Mouse (Mus musculus): ENCODE measurements around the gene Dcdc2a. TPM values are rescaled to one million over a fixed set of nuclear protein-coding genes. Genes with fewer than 3 reads are reported as not detected.

Gene Dcdc2a
- total RNA-seq, 2 experiments from 2014 or later: 0.07 to 0.18 TPM

DNA sequence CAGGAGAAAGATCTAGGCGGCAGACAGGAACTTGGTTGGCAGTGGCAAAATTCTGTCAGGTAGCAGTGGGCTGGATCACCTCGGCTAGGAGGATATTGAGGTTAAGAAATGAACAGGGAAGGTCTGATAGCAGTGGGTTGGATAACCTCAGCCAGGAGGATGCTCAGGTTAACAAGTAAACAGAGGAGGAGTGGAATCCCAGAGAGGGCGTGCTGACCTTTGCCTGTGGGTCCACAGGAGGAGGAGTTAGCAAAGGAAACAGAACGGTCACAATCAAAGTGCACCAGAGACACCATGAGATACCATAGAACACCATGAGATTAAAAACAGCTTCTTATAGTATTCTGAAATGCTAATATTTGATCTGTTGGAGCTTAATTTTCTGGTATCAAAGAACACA lies 38.6 kb downstream of the Dcdc2a start:
- DNase-seq (ENCODE audit: low spot score in 2 of 2): no peak

DNA sequence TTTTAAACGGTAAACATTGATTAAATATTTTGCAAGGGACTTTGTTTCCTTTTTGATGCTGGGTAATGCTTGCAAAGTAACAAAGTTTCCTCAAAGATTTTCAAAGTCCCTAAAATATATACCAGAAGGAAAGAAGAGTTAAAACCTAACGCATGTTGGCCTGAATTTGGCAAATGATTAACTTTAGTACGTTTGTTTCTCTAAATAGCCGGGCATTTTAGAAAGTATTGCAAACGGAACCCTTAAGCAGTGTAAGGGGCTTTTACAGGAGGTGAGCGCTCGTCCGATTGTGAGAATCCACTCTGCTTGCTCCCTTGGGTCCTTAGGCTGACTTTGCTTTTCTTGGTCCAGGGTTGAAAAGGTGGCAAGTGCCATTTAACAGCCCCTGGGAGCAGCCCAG lies 41.5 kb downstream of the Dcdc2a start:
- no peak for DNase-seq (ENCODE audit: low spot score in 2 of 2)

DNA sequence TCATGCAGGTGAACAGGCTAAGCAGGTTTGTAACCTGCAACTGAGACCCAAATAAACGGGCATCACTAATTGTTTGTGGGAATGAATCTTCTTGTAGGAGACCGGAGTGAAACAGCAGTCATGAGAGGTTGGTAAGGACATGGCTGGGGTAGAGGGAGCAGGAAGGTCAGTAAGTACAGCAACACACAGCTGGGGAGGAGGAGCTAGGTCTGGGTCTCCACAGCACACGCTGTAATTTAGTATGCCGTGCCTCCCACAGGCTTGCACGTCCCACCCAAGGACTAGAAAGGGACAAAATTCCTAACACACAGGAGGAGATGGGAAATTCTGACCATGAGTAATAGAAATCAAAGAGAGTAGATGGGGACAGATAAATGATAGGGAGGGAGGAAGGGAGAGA lies 42.8 kb downstream of the Dcdc2a start:
- DNase-seq (ENCODE audit: low spot score in 2 of 2): no peak

DNA sequence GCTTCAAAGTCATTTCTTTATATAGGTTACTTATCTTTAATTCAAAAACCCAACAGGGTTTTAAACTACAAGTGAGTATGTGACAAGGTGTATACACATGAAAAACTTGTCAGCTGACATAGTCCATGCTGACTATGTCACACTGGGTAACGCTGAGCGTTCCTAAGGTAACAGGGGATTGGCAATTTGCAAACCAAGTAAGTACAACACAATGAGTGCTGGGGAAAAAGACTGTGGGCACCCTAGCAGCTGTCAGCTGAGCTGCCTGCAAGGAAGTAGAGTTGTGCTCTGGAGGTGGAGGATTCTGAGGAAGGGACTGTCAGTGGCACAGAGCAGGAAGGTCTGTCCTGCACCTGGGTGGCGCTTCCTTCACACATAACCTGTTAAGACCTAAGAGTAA lies 43.7 kb downstream of the Dcdc2a start:
- no peak for DNase-seq (ENCODE audit: low spot score in 2 of 2)

DNA sequence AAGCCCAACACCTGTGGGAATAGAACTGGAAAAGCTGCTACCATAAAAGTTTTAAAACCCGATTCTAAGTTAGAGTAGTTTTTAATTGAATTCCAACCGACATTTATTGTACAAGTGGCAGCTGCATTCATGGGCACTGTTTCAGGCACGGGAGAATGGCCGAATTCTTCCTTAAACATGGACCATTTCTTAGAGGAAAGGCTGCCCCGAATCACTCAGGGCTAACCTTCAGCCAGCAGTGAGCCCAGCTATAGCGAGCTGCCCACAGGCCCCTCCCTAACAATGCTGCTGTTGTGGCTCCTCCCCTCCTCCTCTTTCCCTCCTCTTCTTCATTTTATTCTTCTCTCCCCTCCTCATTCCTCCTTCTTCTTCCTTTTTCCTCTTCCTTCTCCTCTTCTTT lies 44.8 kb downstream of the Dcdc2a start:
- DNase-seq (ENCODE audit: low spot score in 2 of 2): no peak

DNA sequence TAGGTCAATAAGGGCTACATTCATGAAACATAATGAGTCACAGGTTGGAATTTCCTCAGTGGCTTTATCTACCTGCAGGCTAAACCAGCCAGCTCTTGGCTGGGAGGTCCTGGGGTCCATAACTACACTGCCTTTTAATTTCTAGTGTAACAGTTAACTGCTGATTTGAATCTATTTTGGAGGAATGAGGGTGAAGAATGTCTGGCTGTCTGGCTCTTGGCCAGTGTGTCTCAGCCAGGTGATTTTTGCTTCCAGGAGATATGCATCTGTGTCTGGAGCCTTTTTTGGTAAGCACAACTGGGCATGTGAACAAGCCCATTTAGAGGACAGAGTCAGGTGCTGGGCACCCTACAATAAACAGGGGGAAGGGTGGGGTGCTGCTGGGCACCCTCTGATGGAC lies 49.9 kb downstream of the Dcdc2a start:
- DNase-seq (ENCODE audit: low spot score in 2 of 2): no peak

DNA sequence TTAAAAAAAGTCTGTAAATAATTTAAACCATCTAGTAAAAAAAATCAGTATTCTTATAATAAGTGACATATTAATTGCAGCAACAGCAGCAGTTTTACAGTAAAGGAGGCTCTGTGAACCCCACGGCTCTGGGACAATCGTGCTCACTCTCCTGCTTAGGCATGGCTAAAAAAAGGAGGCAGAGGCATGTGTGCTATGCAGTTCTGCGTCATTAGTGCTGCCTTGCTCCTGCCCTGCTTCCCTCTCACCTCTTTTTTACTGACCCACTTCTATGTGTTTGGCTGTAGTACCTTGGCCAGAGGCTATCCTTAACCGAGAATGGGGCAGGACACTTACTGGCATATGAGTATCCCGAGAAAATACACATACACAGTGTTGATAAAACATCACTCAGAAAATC lies 50.9 kb downstream of the Dcdc2a start:
- DNase-seq (ENCODE audit: low spot score in 2 of 2): no peak

DNA sequence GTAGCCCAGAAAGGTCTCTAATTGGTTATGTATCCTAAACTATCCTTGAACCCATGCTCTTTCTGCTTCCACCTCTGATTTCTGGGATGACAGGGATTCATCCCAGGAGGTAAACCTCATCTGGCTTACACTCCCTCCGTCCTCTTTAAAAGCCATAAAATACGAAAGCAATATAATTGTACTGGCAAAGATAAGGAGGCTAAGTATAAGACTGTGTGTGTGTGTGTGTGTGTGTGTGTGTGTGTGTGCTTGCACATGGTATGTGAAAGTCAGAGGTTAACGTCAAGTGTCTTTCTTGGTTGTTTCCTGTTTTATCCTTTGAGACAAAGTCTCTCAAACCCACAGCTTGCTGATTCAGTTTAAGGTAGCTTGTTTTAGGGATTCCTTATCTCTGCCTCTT lies 52.5 kb downstream of the Dcdc2a start:
- DNase-seq (ENCODE audit: low spot score in 2 of 2): no peak

DNA sequence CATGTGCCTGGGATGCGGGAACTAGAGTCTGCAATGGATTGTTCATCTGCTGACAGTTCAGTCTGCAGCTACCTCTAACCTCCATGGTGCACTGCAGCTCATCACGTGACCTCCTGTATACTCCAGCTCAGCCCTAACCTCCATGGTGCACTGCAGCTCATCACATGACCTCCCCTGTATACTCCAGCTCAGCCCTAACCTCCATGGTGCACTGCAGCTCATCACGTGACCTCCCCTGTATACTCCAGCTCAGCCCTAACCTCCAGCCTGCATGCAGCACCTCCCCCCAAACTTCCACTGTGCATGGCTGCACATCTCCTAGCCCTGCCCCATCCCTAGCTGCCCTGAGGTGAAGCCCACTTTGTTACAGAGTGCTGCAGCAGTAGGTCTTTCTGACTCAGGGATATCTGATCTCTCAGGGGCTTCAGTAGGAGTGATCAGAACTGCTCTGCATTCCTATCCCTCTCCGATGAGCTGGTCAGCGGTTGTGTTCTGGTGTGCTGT lies 54.8 kb downstream of the Dcdc2a start:
- no peak for DNase-seq (ENCODE audit: low spot score in 2 of 2)

DNA sequence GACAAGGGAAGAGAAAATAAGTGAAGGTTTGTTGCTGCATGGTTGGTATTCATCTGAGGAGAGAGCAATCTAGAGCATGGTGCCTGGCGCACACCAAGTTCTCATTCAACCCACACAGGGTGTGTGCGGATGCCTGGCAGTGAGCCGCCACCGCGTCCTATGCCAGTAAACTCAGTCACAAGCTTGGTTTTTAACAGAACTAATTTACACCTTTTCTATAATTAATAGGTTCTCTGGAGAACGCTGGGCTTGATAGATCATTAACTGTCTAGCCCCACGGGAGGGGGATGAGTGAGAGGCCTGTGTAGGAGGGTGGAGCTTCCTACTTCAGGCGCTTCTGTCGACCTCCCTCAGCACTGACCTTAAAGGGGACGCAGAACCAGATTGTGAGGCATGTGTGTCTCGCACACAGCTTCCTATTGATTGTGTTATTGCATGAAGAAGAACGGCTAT lies 59.7 kb downstream of the Dcdc2a start:
- no peak for DNase-seq (ENCODE audit: low spot score in 2 of 2)

DNA sequence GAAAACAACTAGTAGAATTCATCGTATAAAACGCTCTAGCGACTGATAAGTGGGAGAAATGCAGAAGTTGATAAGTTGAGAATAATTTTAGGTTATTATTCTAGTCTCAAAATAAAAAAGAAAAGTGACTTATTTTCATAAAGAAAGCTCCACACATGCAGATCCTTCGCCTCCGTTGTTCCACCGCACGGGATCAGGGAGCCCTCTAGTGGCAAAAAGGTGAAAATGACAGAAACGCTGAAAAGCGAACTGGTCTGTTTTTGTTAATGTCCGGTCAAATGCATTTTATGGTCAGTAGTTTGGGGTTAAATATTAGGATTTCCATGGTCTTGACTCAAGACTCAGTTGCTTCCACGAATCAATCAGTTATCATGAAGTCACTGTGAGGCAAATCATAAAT lies 60.2 kb downstream of the Dcdc2a start:
- DNase-seq (ENCODE audit: low spot score in 2 of 2): peak in 1 of 2 experiments; percentile 21

DNA sequence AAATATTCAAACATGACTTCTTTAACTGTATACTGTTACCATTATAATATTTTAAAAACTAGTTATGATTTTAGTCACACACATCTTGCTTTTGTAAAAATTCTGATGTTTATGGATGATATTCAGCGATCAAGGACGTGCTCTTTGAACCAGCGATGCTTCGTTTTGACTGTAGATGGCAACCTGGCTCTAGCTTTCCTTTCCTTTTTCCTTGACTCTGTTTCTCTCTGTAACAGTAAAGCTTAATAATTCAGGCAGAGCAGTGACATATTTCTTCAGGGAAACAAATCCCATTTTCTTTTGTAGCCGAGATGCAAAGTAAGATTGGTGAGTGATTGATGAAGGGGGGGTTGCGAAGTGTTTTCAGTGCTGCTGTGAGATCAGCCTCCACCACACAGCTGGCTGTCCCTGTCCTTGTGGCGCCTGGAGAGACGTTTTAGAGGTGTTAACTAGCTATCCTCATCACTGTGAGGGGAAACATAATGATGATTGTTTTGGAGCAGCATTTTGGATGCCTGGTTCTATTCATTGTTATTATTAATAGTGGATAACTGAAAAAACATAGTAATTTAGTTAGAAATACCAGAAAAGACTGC lies 67.0 kb downstream of the Dcdc2a start:
- no peak for DNase-seq (ENCODE audit: low spot score in 2 of 2)

DNA sequence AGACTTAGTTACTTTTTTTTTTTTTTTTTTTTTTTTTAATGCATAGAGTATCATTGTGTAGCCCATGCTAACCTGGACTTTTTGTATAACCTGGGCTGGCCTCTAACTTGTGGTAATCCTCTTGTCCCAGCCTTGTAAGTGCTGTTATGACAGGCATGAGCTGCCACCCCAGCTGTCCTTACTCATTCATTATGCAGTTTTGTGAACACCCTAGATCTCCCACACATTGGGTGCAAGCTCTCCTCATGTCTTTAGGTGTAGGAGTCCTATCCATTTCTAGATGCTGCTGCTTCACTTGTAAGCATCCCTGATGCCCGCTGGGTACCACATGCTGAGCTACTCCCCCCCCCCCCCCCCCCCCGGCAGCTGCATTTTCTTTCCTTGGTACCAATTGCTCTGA lies 71.4 kb downstream of the Dcdc2a start:
- no peak for DNase-seq (ENCODE audit: low spot score in 2 of 2)

DNA sequence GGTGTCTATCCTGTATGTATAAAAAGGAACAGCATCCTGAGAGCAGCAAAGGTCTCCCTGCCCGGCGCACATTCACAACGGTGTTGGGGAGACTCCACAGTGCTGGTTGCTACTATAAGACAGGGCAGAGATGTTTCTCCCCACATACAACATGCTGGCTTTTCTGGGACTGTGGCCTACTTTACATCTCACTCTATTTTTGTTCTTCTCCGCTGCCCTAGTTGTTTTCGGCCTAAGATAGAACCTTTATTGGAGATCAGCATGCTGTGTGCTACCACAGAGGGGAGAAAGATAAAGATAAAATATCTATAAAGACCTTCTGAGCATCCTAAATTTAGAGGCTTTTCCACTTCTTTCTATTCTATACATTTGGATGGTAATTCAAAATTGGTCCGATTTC lies 72.0 kb downstream of the Dcdc2a start:
- no peak for DNase-seq (ENCODE audit: low spot score in 2 of 2)

DNA sequence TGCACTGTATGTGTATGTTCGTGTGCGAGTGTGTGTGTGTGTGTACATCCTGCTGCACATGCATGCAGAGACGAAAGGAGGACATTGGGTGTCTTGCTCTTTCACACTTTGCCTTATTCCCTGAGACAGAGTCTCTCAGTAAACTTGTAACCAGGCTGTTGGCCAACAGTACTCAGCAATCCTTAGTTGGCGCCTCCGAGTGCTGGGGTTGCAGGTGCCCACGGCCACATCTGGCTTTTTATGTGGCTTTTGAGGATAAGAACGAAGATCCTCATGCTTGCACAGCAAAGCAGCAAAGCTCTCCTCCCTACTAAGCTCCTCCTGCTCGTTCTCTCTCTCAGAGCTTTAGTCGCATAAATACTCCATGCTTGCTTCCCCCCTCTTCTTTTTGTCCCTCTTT lies 73.0 kb downstream of the Dcdc2a start:
- no peak for DNase-seq (ENCODE audit: low spot score in 2 of 2)

DNA sequence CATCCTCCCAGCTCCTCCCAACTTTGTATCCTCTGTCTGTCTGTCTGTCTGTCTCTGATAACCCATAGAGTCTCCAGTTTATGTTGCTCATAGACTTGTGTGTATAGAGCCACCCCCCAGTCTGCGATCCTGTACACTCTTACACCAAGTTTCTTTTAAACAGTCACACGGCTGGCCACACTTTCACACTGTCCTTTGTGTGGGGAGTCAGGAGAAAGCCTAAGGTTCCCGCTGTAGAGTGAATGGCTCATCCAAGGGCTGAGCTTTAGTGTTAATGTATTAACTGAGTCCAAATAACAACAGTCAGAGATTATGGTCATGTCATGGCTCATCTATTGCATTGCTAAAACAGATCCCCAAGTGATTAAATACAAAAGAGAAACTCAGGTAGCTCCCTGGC lies 87.3 kb downstream of the Dcdc2a start:
- no peak for DNase-seq (ENCODE audit: low spot score in 2 of 2)

DNA sequence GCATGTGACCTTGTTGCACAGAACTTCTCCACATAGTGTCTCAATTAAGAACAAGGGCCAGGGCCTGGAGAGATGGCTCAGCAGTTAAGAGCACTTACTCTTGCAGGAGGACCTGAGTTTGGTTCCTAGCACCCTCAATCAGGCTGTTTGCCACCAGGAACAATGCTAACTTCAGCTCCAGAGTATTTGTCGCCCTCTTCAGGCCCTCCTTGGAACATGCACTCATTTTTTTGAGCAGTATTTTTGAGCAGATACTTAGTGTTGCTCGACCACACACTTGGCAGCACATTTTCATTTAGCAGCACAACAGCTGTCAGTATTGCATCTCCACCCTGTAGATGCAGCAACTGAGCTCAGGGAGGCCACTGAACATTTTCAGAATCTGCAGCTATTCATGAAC lies 88.3 kb downstream of the Dcdc2a start:
- no peak for DNase-seq (ENCODE audit: low spot score in 2 of 2)

DNA sequence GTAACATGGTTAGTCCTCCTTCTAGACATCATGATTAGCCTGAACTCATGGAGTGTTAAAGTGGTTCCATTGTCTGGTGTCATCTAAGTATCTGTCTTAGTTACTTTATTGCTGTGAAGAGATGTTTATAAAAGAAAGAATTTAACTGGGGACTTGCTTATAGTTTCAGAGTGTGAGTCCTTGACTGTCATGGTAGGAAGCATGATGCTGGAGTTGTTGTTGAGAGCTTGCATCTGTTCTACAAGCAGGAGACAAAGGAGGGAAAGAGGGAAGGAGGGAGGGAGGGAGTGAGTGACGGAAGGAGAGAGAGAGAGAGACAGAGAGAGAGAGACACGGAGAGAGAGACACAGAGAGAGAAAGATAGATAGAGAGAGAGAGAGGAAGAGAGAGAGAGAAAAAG lies 90.4 kb downstream of the Dcdc2a start:
- DNase-seq (ENCODE audit: low spot score in 2 of 2): no peak

DNA sequence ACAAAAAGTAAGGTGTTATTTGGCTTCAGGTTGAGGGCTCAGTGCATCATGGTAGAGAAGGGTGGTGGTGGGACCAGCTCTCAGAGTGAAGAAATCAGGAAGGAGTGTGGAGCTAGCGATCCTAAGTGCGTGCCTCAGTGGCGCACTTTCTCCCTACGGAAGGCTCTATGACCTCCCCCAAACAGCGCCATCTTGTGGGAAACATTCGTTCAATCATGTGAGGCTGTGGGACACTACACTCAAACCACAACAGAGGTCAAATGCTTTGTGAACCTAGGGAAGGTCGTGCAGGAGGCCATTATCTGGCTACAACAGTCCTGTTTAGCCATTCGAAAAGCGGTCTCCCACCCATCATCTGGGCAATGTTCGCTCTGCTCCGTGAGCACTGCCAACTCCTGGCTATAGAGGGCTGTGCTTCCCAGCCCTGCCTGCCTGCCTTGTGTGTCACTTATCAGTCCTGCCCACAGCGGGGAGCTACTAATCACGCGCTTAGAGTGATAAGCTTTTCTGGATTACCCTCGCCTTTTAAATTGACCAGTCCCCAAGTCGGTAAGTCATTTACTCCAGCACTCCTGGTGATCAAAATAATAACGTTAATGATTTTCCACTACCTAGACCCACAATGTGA lies 94.5 kb downstream of the Dcdc2a start:
- no peak for DNase-seq (ENCODE audit: low spot score in 2 of 2)

DNA sequence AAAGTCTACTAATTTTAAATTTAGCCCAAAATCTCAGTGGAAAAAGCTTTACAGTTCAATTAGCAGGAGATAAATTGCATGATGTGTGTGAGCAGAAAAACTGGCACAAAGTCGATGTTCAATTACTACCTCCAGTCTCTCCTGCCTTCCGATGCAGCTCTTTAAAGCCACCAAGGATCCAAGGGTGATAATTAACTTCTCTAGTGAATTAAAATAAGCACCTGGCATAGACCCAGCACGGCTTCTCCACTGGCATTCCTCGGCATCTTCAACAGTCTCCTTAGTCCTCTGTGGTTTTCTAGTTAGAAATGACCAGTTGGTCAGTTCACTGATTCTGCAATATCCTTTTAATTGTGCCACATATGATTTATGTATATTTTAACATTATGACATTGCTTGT lies 95.1 kb downstream of the Dcdc2a start:
- no peak for DNase-seq (ENCODE audit: low spot score in 2 of 2)

DNA sequence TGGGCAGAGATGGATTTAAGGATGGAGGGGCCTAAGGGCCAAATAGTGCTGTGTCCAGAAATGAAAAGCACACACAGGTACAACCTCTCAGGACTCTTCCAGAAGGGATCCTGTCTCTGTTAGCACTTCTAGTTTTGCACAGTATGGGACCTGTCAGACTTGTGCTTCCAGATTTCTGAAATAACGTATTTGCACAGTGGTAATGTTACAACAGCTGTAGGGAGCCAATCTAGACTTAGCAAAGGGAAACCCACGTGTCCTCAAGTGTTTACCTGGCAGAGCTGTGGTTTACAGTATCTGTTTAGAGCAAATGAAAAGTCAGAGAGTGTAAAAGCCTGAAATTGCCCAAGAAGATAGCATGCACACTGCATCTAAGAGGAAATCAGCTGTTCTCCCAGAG lies 104.1 kb downstream of the Dcdc2a start:
- no peak for DNase-seq (ENCODE audit: low spot score in 2 of 2)

DNA sequence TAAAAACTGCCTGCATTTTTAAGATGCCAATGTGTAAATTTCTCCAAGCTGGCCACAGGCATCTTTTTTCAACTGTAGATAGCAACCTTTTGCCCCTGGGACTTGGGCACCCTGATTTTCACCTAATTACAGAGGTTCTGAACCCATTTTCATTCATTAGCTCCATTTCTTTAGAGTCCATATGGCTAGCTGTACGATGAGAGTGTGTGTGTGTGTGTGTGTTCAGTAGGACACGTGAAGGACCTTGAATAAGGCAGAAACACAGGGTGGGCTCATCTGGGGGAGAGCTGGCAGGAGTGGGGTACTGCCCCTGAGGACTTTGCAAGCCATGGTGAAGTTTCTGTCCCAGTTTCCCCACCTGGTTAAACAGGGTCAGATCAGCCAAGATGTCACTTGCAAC lies 105.0 kb downstream of the Dcdc2a start:
- DNase-seq (ENCODE audit: low spot score in 2 of 2): no peak

DNA sequence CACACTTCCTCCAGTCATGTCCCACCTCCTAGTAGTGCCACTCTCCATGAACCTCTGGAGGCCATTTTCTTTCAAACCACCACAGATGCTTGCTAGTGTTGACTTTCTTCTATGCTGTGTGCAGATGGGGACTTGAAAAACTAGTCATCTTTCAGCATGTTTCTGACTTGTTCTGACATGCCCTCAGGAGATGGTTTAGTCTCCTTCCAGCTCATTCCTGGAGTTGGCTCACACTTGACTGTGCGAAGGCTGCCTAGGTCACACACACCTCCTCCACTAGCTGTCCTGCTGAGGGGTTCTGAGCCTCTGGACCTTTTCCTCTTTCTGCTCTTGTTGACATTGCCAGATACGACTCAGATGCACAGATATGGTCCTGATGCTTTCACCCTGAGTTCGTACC lies 106.8 kb downstream of the Dcdc2a start:
- DNase-seq (ENCODE audit: low spot score in 2 of 2): no peak
